Mouse (Mus musculus): ENCODE measurements at regions not wholly inside any gene's neighbourhood (a gene's known extent, or its start where the extent isn't known, plus 50 kb on each side); places are given as distances from the start of the nearest gene placed in this dataset.

DNA sequence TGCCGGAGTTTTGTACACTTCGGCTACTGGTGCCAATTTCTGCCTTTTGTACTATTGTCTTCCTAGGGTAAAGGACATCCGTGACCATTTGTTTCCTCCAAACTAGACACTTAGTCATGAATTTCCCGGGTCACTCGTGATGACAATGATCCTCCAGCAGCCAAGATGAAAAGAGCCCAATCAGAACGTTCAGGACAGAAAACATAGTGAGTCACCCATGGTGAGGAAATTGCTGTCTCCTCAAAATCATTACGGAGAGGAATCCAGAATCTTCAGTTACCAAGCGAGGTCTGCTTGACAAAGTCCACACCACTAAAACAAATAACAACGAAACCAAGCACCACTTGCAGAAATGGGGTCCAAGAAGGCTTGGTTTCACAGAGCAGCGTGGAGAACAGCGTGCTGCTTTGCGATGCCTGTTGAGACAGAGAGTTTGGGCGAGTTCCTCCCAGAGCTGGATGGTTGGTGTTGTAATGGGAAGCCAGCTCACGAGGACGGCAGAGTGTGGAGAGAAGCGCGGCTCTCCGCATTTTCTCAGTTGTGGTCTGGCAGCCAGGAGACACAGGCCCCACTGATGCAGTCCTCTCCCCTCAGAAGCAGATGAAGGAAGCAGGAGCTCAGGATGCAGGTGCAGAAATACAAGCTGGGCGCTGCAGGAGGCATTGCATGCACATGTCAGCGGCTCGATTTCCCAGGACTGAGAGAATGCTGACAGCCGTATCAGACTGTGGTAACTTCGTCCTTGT, 67.7 kb upstream of the Fbxo11 start:
- TF ChIP-seq EP300 (IDR thresholded peaks at IDR 0.05; ENCODE audit: insufficient read depth, low read depth, low read length) (no peak), POLR2A (IDR thresholded peaks at IDR 0.05; ENCODE audit: insufficient read depth, low read depth, low read length) (peak; percentile 20; the same call in 1 of the 2 replicates)
